Mouse (Mus musculus) limb, embryonic 14.5 days (tissue): ENCODE measurements around the gene Txndc11. TPM values are rescaled to one million over a fixed set of nuclear protein-coding genes. Genes with fewer than 3 reads are reported as not detected.
A peak's percentile ranks its signal among the peaks of the same experiment; 100 is the strongest.

ENCODE experiments used
- ATAC-seq: fragments of 200-750 bp; cut with Nextera tagmentation; 2 replicates; pipeline ENCODE4 v1.8.0; 2017; ENCODE audit warnings: low read depth, moderate number of reproducible peaks, moderate TSS enrichment; ENCODE audit not compliant: low FRiP score
- DNase-seq: peaks from one replicate; pipeline ENCODE4 v3.0.0-alpha.2; 2015; ENCODE audit warnings: low spot score
- H3K27ac ChIP-seq: fragments of 300-500 bp; sonication (generic); replicated peaks from 2 replicates; pipeline ENCODE4 v1.5.1; 2014; ENCODE audit warnings: low read depth, mild to moderate bottlenecking, low read length, moderate library complexity, mixed read lengths
- H3K27me3 ChIP-seq: fragments of 300-500 bp; sonication (generic); 2 replicates; pipeline ENCODE4 v1.6.1; 2014; ENCODE audit warnings: low read length, mixed read lengths; ENCODE audit not compliant: control insufficient read depth, insufficient read depth
- H3K36me3 ChIP-seq: fragments of 300-500 bp; sonication (generic); 2 replicates; pipeline ENCODE4 v1.6.1; 2014; ENCODE audit warnings: mild to moderate bottlenecking, low read length, moderate library complexity, mixed read lengths; ENCODE audit not compliant: control insufficient read depth, insufficient read depth
- H3K4me1 ChIP-seq: fragments of 300-500 bp; sonication (generic); 2 replicates; pipeline ENCODE4 v1.6.1; 2014; ENCODE audit warnings: antibody characterized with exemption, low read length, mixed read lengths; ENCODE audit not compliant: control insufficient read depth, insufficient read depth
- H3K4me2 ChIP-seq: fragments of 300-500 bp; sonication (generic); replicated peaks from 2 replicates; pipeline ENCODE4 v1.6.1; 2014; ENCODE audit warnings: low read depth, mild to moderate bottlenecking, low read length, moderate library complexity; ENCODE audit not compliant: severe bottlenecking
- H3K4me3 ChIP-seq: fragments of 300-500 bp; sonication (generic); replicated peaks from 2 replicates; pipeline ENCODE4 v1.5.1; 2014; ENCODE audit warnings: low read length
- H3K9ac ChIP-seq: fragments of 300-500 bp; sonication (generic); 2 replicates; pipeline ENCODE4 v1.6.1; 2014; ENCODE audit warnings: mild to moderate bottlenecking, low read depth, low read length, moderate library complexity; ENCODE audit not compliant: severe bottlenecking
- H3K9me3 ChIP-seq: fragments of 300-500 bp; sonication (generic); 2 replicates; pipeline ENCODE4 v1.6.1; 2016; ENCODE audit warnings: low read length; ENCODE audit not compliant: control insufficient read depth
- POLR2A ChIP-seq: fragments of 200-500 bp; IDR thresholded peaks from 2 replicates; pipeline ENCODE4 v1.8.0; 2012; ENCODE audit warnings: inconsistent platforms, mild to moderate bottlenecking, moderate library complexity, borderline replicate concordance; ENCODE audit not compliant: insufficient read depth, insufficient read length; ENCODE audit errors: extremely low read depth
- WGBS: fragments of 180-500 bp; shearing (Covaris S2); extraction: QIAGEN DNeasy Blood & Tissue Kit; methylation state at CpG from one replicate; pipeline ENCODE4 v1.1.7; 2014; 5-methylcytosine and 5-hydroxymethylcytosine counted together
- polyA plus RNA-seq, 2 experiments: library from polyadenylated mRNA; depleted of rRNA in 1 of 2; stranded (reverse) in 1 of 2; unstranded in 1 of 2; fragments of >200 nt; fragmentation: Nextera tagmentation in 1 of 2; extraction: Ambion mirVana in 1 of 2; gene quantifications; 2 replicates each; pipeline versions ENCODE4 v1.2.1 to v1.2.3; 2012 to 2014

Txndc11 gene
- polyA plus RNA-seq (2012; rRNA removed) (36.9 and 41.7 TPM in 2 replicates), polyA plus RNA-seq (2014; fragmentation: Nextera tagmentation; extraction: Ambion mirVana) (45.0 and 47.9 TPM in 2 replicates)

DNA sequence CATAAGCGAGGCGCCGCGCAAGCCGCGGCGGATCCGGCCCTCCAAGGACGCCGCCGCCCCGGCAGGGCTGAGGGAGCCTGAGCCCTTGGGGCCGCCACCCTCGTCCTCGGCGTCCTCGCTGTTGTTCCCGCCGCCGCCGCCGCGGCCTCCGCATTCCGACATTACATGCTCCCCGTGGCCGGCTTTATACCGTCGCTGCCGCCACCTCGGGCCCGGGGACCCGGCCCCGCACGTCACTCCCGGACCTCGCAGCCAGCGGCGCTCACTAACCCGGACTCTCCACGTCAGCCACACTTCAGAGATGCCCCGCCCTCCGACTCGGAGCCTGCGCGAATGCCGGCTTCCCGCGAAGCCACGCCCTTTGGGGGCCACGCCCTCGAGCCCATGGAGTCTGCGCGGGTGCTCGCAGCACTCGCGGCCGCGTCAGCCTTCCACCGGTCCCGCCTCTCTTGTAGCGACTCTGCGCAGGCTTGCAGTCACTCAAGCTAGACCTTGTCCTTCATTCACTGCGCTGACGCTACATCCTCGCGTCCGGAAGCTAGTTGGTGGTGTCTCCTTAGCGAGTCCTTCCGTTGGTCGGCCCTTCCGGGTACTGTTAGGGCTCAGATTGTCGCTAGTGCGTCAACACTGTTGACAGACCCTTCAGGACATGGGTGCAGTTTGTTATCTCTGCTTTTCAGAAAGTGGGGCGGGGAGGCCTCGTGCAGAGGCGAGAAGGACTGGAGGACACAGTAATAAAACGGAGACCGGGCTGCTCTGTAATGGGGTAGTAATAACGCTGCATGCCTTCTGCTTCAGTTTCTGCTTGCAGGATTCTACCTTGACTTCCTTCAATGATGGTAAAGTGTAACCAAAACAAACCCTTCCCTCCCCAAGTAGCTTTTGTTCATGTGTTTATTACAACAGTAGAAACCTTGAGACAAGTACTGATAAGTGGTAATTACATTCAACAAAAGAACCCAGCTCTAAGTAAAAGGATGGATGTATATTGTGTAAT, at the start of gene Txndc11:
TSS of gene Txndc11 (minus strand) at position 303 of the 997 bp plus-strand sequence.
- peak; percentile 97 for DNase-seq
- peak; percentile 81; the same call in 1 of the 2 replicates for TF ChIP-seq POLR2A
- Histone ChIP-seq H3K4me3 (peak within 1 kb of the TSS; percentile 89), H3K9me3 (no peaks in the 10 kb centered on the region), H3K4me2 (peak within 1 kb of the TSS; percentile 80), H3K27me3 (no peaks in the 10 kb centered on the region), H3K36me3 (peaks cover 37% of the 10 kb centered on the region), H3K4me1 (peaks cover 17% of the 10 kb centered on the region), H3K27ac (peak within 1 kb of the TSS; percentile 85), H3K9ac (peak within 1 kb of the TSS; percentile 90)
- under 1% methylated on average over 50 of the region's 80 CpGs for WGBS
- ATAC-seq, result peak; percentile 98

DNA sequence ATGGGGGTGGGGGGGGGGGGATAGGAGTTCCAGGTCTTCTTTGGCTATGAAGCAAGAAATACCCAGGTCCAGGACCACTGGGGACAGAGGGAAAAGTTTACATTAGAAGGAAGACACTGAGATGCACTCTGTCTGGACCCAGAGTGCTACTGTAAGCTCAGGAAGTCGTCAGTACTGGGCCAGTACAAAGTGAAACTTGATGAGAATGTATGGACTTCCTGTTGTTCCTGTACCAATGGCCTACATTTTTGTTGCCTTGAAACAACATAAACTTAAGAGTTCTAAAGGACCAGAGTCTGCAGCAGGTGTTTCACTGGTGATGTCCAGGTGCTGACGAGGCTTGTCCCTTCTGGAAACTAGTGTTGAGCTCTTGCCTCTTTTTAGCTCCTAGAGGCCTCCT, 43.0 kb upstream of the Txndc11 start:
- H3K4me3 ChIP-seq, result no peak overlapping the region
- no peaks in the 10 kb centered on the region for H3K27me3 ChIP-seq
- H3K9ac ChIP-seq, result no peak overlapping the region
- H3K36me3 ChIP-seq, result no peaks in the 10 kb centered on the region
- no peak for TF ChIP-seq POLR2A
- H3K9me3 ChIP-seq, result no peaks in the 10 kb centered on the region
- no peaks in the 10 kb centered on the region; the same call in 1 of the 2 replicates for H3K4me1 ChIP-seq
- no peak overlapping the region for H3K27ac ChIP-seq
- DNase-seq (no peak), ATAC-seq (no peak)
- 68% methylated on average over 2 of the region's 2 CpGs for WGBS
- no peak overlapping the region for H3K4me2 ChIP-seq

DNA sequence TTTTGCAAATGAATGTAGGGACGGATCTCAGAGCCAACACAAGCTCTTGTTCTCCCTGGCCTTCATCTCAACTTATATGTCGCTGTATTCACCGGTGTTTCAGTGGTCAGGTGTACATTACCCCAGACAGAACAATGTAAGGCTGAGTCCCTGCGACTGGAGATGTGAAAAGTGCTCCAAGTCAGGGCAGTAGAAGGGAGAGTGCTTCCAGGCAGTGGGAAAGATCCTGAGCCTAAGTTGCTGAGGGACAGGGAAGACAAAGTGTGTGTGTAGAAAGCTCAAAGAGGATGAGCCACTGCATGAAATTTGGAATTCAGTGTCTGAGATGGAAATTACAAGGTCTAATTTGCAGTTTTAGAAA, 42.4 kb upstream of the Txndc11 start:
- peak overlapping the region; percentile 81 for H3K27ac ChIP-seq
- no peak for TF ChIP-seq POLR2A
- H3K4me2 ChIP-seq, result peak overlapping the region; percentile 88
- peaks cover 3% of the 10 kb centered on the region; the same call in 1 of the 2 replicates for H3K4me1 ChIP-seq
- H3K9ac ChIP-seq, result peak overlapping the region; percentile 77
- no peaks in the 10 kb centered on the region for H3K27me3 ChIP-seq
- no peaks in the 10 kb centered on the region for H3K9me3 ChIP-seq
- ATAC-seq, result no peak
- H3K4me3 ChIP-seq, result peak overlapping the region; percentile 94
- DNase-seq, result no peak
- no peaks in the 10 kb centered on the region for H3K36me3 ChIP-seq
- WGBS, result 3% methylated on average over 4 of the region's 4 CpGs

DNA sequence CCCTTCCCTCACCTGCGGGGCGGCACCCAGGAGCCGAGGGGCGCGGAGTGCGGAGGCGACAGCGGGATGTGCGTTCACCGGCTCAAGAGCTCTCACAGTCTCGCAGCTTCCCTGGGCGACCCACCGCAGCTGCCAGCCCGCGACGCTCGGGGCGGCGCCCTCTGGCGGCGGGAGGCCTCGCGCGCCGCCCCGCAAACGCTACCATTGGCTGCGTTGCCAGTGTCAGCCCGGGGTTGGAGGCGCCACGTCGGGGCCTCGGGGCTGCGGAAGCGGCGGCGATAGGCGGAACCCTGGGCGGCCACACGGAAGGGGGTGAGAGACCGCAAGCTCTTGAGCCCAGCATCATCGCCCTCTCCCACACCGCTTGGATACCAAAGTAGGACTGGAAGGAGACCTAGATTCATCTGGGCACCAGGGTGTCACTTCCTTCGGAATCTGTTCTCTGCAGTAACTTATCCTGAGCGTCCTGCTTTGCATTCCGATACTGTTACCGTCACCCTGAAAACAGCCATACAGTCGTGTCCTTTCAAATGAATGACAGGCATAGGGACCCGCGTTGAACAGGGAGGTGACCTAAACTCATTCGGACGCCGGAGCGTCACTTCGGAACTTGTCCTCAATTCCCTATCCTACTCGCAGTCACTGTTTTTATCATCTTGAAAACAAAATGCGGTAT, 41.9 kb upstream of the Txndc11 start, which contains the start of gene Zc3h7a:
TSS of gene Zc3h7a (minus strand) at position 186 of the 676 bp plus-strand sequence.
- Histone ChIP-seq H3K36me3 (no peaks in the 10 kb centered on the region), H3K9ac (peak within 1 kb of the TSS; percentile 77), H3K27me3 (no peaks in the 10 kb centered on the region), H3K4me1 (peaks cover 6% of the 10 kb centered on the region; the same call in 1 of the 2 replicates), H3K4me3 (peak within 1 kb of the TSS; percentile 94), H3K9me3 (no peaks in the 10 kb centered on the region), H3K27ac (peak within 1 kb of the TSS; percentile 81), H3K4me2 (peak within 1 kb of the TSS; percentile 88)
- under 1% methylated on average over 56 of the region's 57 CpGs for WGBS
- DNase-seq, result peak; percentile 87
- peak; percentile 91 for ATAC-seq
- TF ChIP-seq POLR2A, result peak; percentile 42; the same call in 1 of the 2 replicates
